Mouse (Mus musculus) ES-Bruce4 (cell line): ENCODE measurements around the gene Mcoln3. TPM values are rescaled to one million over a fixed set of nuclear protein-coding genes. Genes with fewer than 3 reads are reported as not detected.

Experiments used
- H3K27ac ChIP-seq: 2 replicates; pipeline ENCODE4 v1.5.1; 2012; ENCODE audit warnings: low read length, inconsistent platforms; ENCODE audit not compliant: insufficient read depth
- H3K27me3 ChIP-seq: 2 replicates; pipeline ENCODE4 v1.6.1; 2012; ENCODE audit warnings: mild to moderate bottlenecking, low read length, inconsistent platforms; ENCODE audit not compliant: control insufficient read depth, poor library complexity, insufficient read depth, severe bottlenecking
- H3K36me3 ChIP-seq: 2 replicates; pipeline ENCODE4 v1.6.1; 2012; ENCODE audit warnings: inconsistent platforms, mild to moderate bottlenecking, low read length, moderate library complexity; ENCODE audit not compliant: control insufficient read depth, poor library complexity, insufficient read depth, severe bottlenecking
- H3K4me1 ChIP-seq: one replicate; pipeline ENCODE4 v1.8.1; 2011; ENCODE audit warnings: low read length; ENCODE audit not compliant: control insufficient read depth, insufficient read depth
- H3K4me3 ChIP-seq: 2 replicates; pipeline ENCODE4 v1.5.1; 2011; ENCODE audit warnings: low read depth, mild to moderate bottlenecking, low read length
- H3K9ac ChIP-seq: 2 replicates; pipeline ENCODE4 v1.6.1; 2012; ENCODE audit warnings: low read depth, mild to moderate bottlenecking, inconsistent platforms; ENCODE audit not compliant: poor library complexity, severe bottlenecking
- H3K9me3 ChIP-seq: replicated peaks from 2 replicates; pipeline ENCODE4 v1.6.1; 2012; ENCODE audit warnings: mild to moderate bottlenecking, low read length, inconsistent platforms; ENCODE audit not compliant: control insufficient read depth, poor library complexity, insufficient read depth, severe bottlenecking
- CTCF ChIP-seq: IDR thresholded peaks from one replicate; pipeline ENCODE4 v1.8.1; 2011; ENCODE audit warnings: low read depth, low read length
- EP300 ChIP-seq: IDR thresholded peaks from 2 replicates; pipeline ENCODE4 v1.6.1; 2011; ENCODE audit warnings: low read depth, low read length; ENCODE audit not compliant: insufficient read depth
- POLR2A ChIP-seq: IDR thresholded peaks from one replicate; pipeline ENCODE4 v1.8.1; 2011; ENCODE audit warnings: low read length; ENCODE audit not compliant: insufficient read depth
- polyA plus RNA-seq: library from polyadenylated mRNA; stranded (reverse); fragments of >200 nt; gene quantifications from 2 replicates; pipeline ENCODE4 v1.2.4, GENCODE M21; 2011; ENCODE audit warnings: low read depth; ENCODE audit not compliant: missing spikeins, insufficient read depth, insufficient read length

The Mcoln3 gene
- polyA plus RNA-seq, 1 experiment, result 13.1 TPM

- Histone ChIP-seq H3K27me3 (no peaks in the 10 kb centered on the region), H3K4me3 (no peak overlapping the region), H3K36me3 (no peaks in the 10 kb centered on the region), H3K4me1 (no peaks in the 10 kb centered on the region), H3K9ac (no peak overlapping the region), H3K27ac (no peak overlapping the region), H3K9me3 (no peaks in the 10 kb centered on the region)
- TF ChIP-seq POLR2A (no peak), EP300 (no peak), CTCF (no peak)
Observed at GRCm38 (mm10) chr3:146173030-146173429, 55.8 kb downstream of the Mcoln3 start.

GRCm38 (mm10) chr3:146174215-146174614, 57.0 kb downstream of the Mcoln3 start:
- TF ChIP-seq CTCF, result no peak
- TF ChIP-seq EP300, result no peak
- no peak for TF ChIP-seq POLR2A
- Histone ChIP-seq H3K4me3 (no peak overlapping the region), H3K27ac (no peak overlapping the region), H3K27me3 (no peaks in the 10 kb centered on the region), H3K4me1 (no peaks in the 10 kb centered on the region), H3K9me3 (no peaks in the 10 kb centered on the region), H3K9ac (no peak overlapping the region), H3K36me3 (no peaks in the 10 kb centered on the region)

- Histone ChIP-seq H3K9ac (no peak overlapping the region), H3K4me3 (no peak overlapping the region), H3K4me1 (no peaks in the 10 kb centered on the region), H3K27ac (no peak overlapping the region), H3K9me3 (no peaks in the 10 kb centered on the region), H3K27me3 (no peaks in the 10 kb centered on the region), H3K36me3 (no peaks in the 10 kb centered on the region)
- TF ChIP-seq POLR2A (no peak), CTCF (no peak), EP300 (no peak)
Observed at GRCm38 (mm10) chr3:146177295-146177694, 60.0 kb downstream of the Mcoln3 start.

- H3K36me3 ChIP-seq, result no peaks in the 10 kb centered on the region
- H3K27me3 ChIP-seq, result no peaks in the 10 kb centered on the region
- H3K4me3 ChIP-seq, result no peak overlapping the region
- TF ChIP-seq CTCF (peak; percentile 66), POLR2A (no peak)
- H3K9me3 ChIP-seq, result no peaks in the 10 kb centered on the region
- no peak overlapping the region for H3K27ac ChIP-seq
- no peak overlapping the region for H3K9ac ChIP-seq
- H3K4me1 ChIP-seq, result no peaks in the 10 kb centered on the region
Observed at GRCm38 (mm10) chr3:146177748-146178582, 60.7 kb downstream of the Mcoln3 start.

GRCm38 (mm10) chr3:146180341-146180740, 63.1 kb downstream of the Mcoln3 start:
- H3K4me1 ChIP-seq, result no peaks in the 10 kb centered on the region
- H3K4me3 ChIP-seq, result no peak overlapping the region
- H3K27ac ChIP-seq, result no peak overlapping the region
- no peak for TF ChIP-seq CTCF
- TF ChIP-seq POLR2A, result no peak
- TF ChIP-seq EP300, result no peak
- no peaks in the 10 kb centered on the region for H3K27me3 ChIP-seq
- H3K9ac ChIP-seq, result no peak overlapping the region
- no peaks in the 10 kb centered on the region for H3K9me3 ChIP-seq
- no peaks in the 10 kb centered on the region for H3K36me3 ChIP-seq

- H3K36me3 ChIP-seq, result no peaks in the 10 kb centered on the region
- no peaks in the 10 kb centered on the region for H3K27me3 ChIP-seq
- H3K9me3 ChIP-seq, result no peaks in the 10 kb centered on the region
- TF ChIP-seq CTCF (peak; percentile 68), EP300 (no peak)
- H3K4me3 ChIP-seq, result no peak overlapping the region
- H3K27ac ChIP-seq, result no peak overlapping the region
- no peak overlapping the region for H3K9ac ChIP-seq
- H3K4me1 ChIP-seq, result no peaks in the 10 kb centered on the region
Observed at GRCm38 (mm10) chr3:146180986-146181385, 63.7 kb downstream of the Mcoln3 start.
